Mouse (Mus musculus): Measurements from ENCODE around the gene Aprt. TPM values are rescaled to one million over a fixed set of nuclear protein-coding genes. Genes with fewer than 3 reads are reported as not detected.

The Aprt gene
- polyA plus RNA-seq, 1 experiment from 2014 or later: 370 TPM

- no peak for ATAC-seq (ENCODE audit: low FRiP score, low TSS enrichment)
- Histone ChIP-seq H3K9me3 (ENCODE audit: control insufficient read depth, low read length) (no peaks in the 10 kb centered on the region), H3K4me3 (ENCODE audit: low read length) (no peak overlapping the region), H3K9ac (ENCODE audit: low read depth, low read length) (no peak overlapping the region), H3K27me3 (ENCODE audit: control insufficient read depth, insufficient read depth, low read length) (no peaks in the 10 kb centered on the region), H3K27ac (ENCODE audit: low read depth, low read length) (no peak overlapping the region), H3K4me1 (ENCODE audit: control insufficient read depth, insufficient read depth, low read length) (peaks cover 21% of the 10 kb centered on the region), H3K36me3 (ENCODE audit: control insufficient read depth, insufficient read depth, low read length) (no peaks in the 10 kb centered on the region), H3K4me2 (replicated peaks; ENCODE audit: low read depth, low read length) (no peak overlapping the region)
- 67% methylated on average over 9 of the region's 9 CpGs for WGBS
These were observed 39.6 kb upstream of the Aprt start for GRCm38 (mm10) chr8:122616181-122616905.

GRCm38 (mm10) chr8:122611295-122612133 lies 34.8 kb upstream of the Aprt start, which contains the start of the genes Galns and Trappc2l:
Galns (minus strand) TSS chr8:122611463.
Trappc2l (plus strand) TSS chr8:122611640.
- under 1% methylated on average over 39 of the region's 57 CpGs for WGBS
- Histone ChIP-seq H3K4me2 (replicated peaks; ENCODE audit: low read depth, low read length) (peak within 1 kb of the TSS; percentile 82), H3K4me1 (ENCODE audit: control insufficient read depth, insufficient read depth, low read length) (peaks cover 8% of the 10 kb centered on the region), H3K27me3 (ENCODE audit: control insufficient read depth, insufficient read depth, low read length) (no peaks in the 10 kb centered on the region), H3K9ac (ENCODE audit: low read depth, low read length) (peak within 1 kb of the TSS; percentile 64), H3K36me3 (ENCODE audit: control insufficient read depth, insufficient read depth, low read length) (no peaks in the 10 kb centered on the region), H3K27ac (ENCODE audit: low read depth, low read length) (peak within 1 kb of the TSS; percentile 83), H3K9me3 (ENCODE audit: control insufficient read depth, low read length) (no peaks in the 10 kb centered on the region), H3K4me3 (ENCODE audit: low read length) (peak within 1 kb of the TSS; percentile 71)
- ATAC-seq (ENCODE audit: low FRiP score, low TSS enrichment): peak; percentile 95

DNA sequence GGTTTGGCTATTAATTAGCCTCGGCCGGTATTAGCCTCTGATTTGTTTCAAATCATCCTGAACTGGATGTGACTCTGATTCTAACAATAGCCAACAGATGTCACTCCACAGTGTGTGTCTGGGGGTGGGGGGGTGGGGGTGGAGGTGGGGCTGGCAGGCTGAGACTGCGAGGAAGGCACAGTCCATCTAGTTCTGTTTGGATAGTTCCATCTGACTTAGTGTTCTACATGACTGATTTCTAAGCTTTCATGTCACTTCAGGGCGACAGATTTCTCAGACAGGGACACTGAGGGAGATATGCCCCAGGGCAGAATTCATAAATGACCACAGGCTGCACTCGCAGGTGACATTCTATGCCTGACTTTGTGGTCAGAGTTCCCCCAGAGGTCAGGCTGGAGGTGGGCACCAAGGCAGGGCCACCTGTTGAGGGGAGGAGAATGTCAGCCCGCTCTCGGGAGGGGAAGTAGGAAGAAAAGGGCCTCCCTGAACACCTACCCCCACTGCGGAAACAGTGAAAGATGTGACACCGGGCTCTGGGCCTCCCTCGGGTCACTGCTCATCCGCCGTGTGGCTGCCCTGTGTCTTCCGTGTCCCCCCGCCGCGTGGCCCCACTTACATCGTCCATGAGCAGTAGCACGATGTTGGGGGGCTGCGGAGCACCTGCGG lies 34.0 kb upstream of the Aprt start:
- 3% methylated on average over 20 of the region's 20 CpGs for WGBS
- Histone ChIP-seq H3K27ac (ENCODE audit: low read depth, low read length) (peak overlapping the region; percentile 83), H3K4me2 (replicated peaks; ENCODE audit: low read depth, low read length) (peak overlapping the region; percentile 80), H3K9ac (ENCODE audit: low read depth, low read length) (peak overlapping the region; percentile 53; the same call in 1 of the 2 replicates), H3K4me1 (ENCODE audit: control insufficient read depth, insufficient read depth, low read length) (peaks cover 8% of the 10 kb centered on the region), H3K27me3 (ENCODE audit: control insufficient read depth, insufficient read depth, low read length) (no peaks in the 10 kb centered on the region), H3K9me3 (ENCODE audit: control insufficient read depth, low read length) (no peaks in the 10 kb centered on the region), H3K36me3 (ENCODE audit: control insufficient read depth, insufficient read depth, low read length) (no peaks in the 10 kb centered on the region), H3K4me3 (ENCODE audit: low read length) (peak overlapping the region; percentile 71)
- peak; percentile 37 for ATAC-seq (ENCODE audit: low FRiP score, low TSS enrichment)

GRCm38 (mm10) chr8:122610209-122610608 lies 33.5 kb upstream of the Aprt start:
- Histone ChIP-seq H3K4me2 (replicated peaks; ENCODE audit: low read depth, low read length) (peak overlapping the region; percentile 80), H3K4me1 (ENCODE audit: control insufficient read depth, insufficient read depth, low read length) (peaks cover 8% of the 10 kb centered on the region), H3K4me3 (ENCODE audit: low read length) (peak overlapping the region; percentile 71; the same call in 1 of the 2 replicates), H3K9me3 (ENCODE audit: control insufficient read depth, low read length) (no peaks in the 10 kb centered on the region), H3K27me3 (ENCODE audit: control insufficient read depth, insufficient read depth, low read length) (no peaks in the 10 kb centered on the region), H3K9ac (ENCODE audit: low read depth, low read length) (no peak overlapping the region), H3K27ac (ENCODE audit: low read depth, low read length) (no peak overlapping the region), H3K36me3 (ENCODE audit: control insufficient read depth, insufficient read depth, low read length) (no peaks in the 10 kb centered on the region)
- 48% methylated on average over 4 of the region's 4 CpGs for WGBS
- no peak for ATAC-seq (ENCODE audit: low FRiP score, low TSS enrichment)

GRCm38 (mm10) chr8:122606810-122607209 lies 30.1 kb upstream of the Aprt start:
- no peak for ATAC-seq (ENCODE audit: low FRiP score, low TSS enrichment)
- Histone ChIP-seq H3K9me3 (ENCODE audit: control insufficient read depth, low read length) (no peaks in the 10 kb centered on the region), H3K36me3 (ENCODE audit: control insufficient read depth, insufficient read depth, low read length) (peaks cover 3% of the 10 kb centered on the region; the same call in 1 of the 2 replicates), H3K4me2 (replicated peaks; ENCODE audit: low read depth, low read length) (no peak overlapping the region), H3K27me3 (ENCODE audit: control insufficient read depth, insufficient read depth, low read length) (no peaks in the 10 kb centered on the region), H3K4me1 (ENCODE audit: control insufficient read depth, insufficient read depth, low read length) (no peaks in the 10 kb centered on the region), H3K27ac (ENCODE audit: low read depth, low read length) (no peak overlapping the region), H3K4me3 (ENCODE audit: low read length) (no peak overlapping the region), H3K9ac (ENCODE audit: low read depth, low read length) (no peak overlapping the region)
- 79% methylated on average over 11 of the region's 12 CpGs for WGBS

DNA sequence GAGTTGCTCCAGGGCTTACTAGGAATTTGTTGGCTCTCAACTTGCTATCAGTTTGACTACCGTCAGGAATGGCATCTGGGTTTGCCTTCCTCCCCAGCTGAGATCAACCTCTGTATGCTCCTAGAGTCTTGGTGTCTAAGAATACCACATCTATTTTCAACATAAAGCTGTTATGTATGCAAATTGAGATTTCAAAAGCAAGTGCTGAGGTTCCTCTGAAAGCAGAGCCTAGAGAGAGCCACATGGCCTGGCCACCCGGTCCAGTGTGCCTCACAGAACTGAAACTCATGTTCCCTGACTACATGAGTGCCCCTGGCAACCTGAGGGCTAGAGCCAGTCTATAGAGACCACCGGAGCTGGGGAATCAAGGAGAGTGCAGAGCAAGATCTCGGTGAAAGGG lies 28.7 kb upstream of the Aprt start:
- H3K9ac ChIP-seq (ENCODE audit: low read depth, low read length): no peak overlapping the region
- no peak for ATAC-seq (ENCODE audit: low FRiP score, low TSS enrichment)
- H3K4me2 ChIP-seq (replicated peaks; ENCODE audit: low read depth, low read length): no peak overlapping the region
- no peak overlapping the region for H3K27ac ChIP-seq (ENCODE audit: low read depth, low read length)
- peaks cover 3% of the 10 kb centered on the region; the same call in 1 of the 2 replicates for H3K36me3 ChIP-seq (ENCODE audit: control insufficient read depth, insufficient read depth, low read length)
- H3K4me1 ChIP-seq (ENCODE audit: control insufficient read depth, insufficient read depth, low read length): no peaks in the 10 kb centered on the region
- 70% methylated on average over 4 of the region's 4 CpGs for WGBS
- no peaks in the 10 kb centered on the region for H3K9me3 ChIP-seq (ENCODE audit: control insufficient read depth, low read length)
- H3K4me3 ChIP-seq (ENCODE audit: low read length): no peak overlapping the region
- no peaks in the 10 kb centered on the region for H3K27me3 ChIP-seq (ENCODE audit: control insufficient read depth, insufficient read depth, low read length)

GRCm38 (mm10) chr8:122604640-122605039 lies 27.9 kb upstream of the Aprt start:
- no peak overlapping the region for H3K27ac ChIP-seq (ENCODE audit: low read depth, low read length)
- H3K27me3 ChIP-seq (ENCODE audit: control insufficient read depth, insufficient read depth, low read length): no peaks in the 10 kb centered on the region
- H3K4me3 ChIP-seq (ENCODE audit: low read length): no peak overlapping the region
- H3K4me2 ChIP-seq (replicated peaks; ENCODE audit: low read depth, low read length): no peak overlapping the region
- WGBS: 27% methylated on average over 1 of the region's 1 CpGs
- no peak overlapping the region for H3K9ac ChIP-seq (ENCODE audit: low read depth, low read length)
- no peaks in the 10 kb centered on the region for H3K9me3 ChIP-seq (ENCODE audit: control insufficient read depth, low read length)
- ATAC-seq (ENCODE audit: low FRiP score, low TSS enrichment): no peak
- peaks cover 3% of the 10 kb centered on the region; the same call in 1 of the 2 replicates for H3K36me3 ChIP-seq (ENCODE audit: control insufficient read depth, insufficient read depth, low read length)
- H3K4me1 ChIP-seq (ENCODE audit: control insufficient read depth, insufficient read depth, low read length): no peaks in the 10 kb centered on the region

DNA sequence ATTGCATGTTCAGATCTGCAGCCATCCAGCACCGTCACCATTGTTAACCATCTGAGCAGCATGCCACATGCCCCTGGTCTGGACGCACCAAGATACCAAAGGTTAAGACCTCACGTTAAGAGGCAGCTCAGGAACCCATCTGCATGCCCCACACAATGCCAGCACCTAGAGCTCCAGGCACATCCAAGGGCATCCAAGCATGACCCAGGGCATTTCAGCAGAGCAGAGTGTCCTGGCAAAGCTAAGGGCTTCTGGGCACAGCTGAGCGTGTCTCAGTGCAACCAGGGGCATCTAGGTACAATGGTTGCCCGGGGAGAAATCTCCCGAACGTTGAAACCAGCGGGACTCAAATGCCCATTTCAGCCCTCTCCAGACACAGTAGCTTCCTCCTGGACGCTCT lies 24.0 kb upstream of the Aprt start:
- Histone ChIP-seq H3K4me3 (ENCODE audit: low read length) (no peak overlapping the region), H3K9me3 (ENCODE audit: control insufficient read depth, low read length) (no peaks in the 10 kb centered on the region), H3K36me3 (ENCODE audit: control insufficient read depth, insufficient read depth, low read length) (peaks cover 6% of the 10 kb centered on the region; the same call in 1 of the 2 replicates), H3K27ac (ENCODE audit: low read depth, low read length) (no peak overlapping the region), H3K4me2 (replicated peaks; ENCODE audit: low read depth, low read length) (no peak overlapping the region), H3K27me3 (ENCODE audit: control insufficient read depth, insufficient read depth, low read length) (no peaks in the 10 kb centered on the region), H3K4me1 (ENCODE audit: control insufficient read depth, insufficient read depth, low read length) (no peaks in the 10 kb centered on the region), H3K9ac (ENCODE audit: low read depth, low read length) (no peak overlapping the region)
- no peak for ATAC-seq (ENCODE audit: low FRiP score, low TSS enrichment)
- WGBS: 90% methylated on average over 9 of the region's 9 CpGs
